Mouse (Mus musculus) forebrain, embryonic 16.5 days (tissue): Measurements from ENCODE around the gene Traf3. TPM values are rescaled to one million over a fixed set of nuclear protein-coding genes. Genes with fewer than 3 reads are reported as not detected.

Experiments
- ATAC-seq: fragments of 200-750 bp; cut with Nextera tagmentation; 2 replicates; pipeline ENCODE4 v1.8.0; 2017; ENCODE audit warnings: mild to moderate bottlenecking, moderate library complexity
- H3K27ac ChIP-seq: fragments of 300-500 bp; sonication (generic); 2 replicates; pipeline ENCODE4 v1.5.1; 2014; ENCODE audit warnings: low read length, control low read depth
- H3K27me3 ChIP-seq: fragments of 300-500 bp; sonication (generic); replicated peaks from 2 replicates; pipeline ENCODE4 v1.6.1; 2014; ENCODE audit warnings: low read length; ENCODE audit not compliant: control insufficient read depth, insufficient read depth
- H3K36me3 ChIP-seq: fragments of 300-500 bp; sonication (generic); 2 replicates; pipeline ENCODE4 v1.6.1; 2014; ENCODE audit not compliant: control insufficient read depth, insufficient read depth
- H3K4me1 ChIP-seq: fragments of 300-500 bp; sonication (generic); replicated peaks from 2 replicates; pipeline ENCODE4 v1.6.1; 2014; ENCODE audit warnings: low read length; ENCODE audit not compliant: control insufficient read depth, insufficient read depth
- H3K4me2 ChIP-seq: fragments of 300-500 bp; sonication (generic); 2 replicates; pipeline ENCODE4 v1.6.1; 2014; ENCODE audit warnings: mild to moderate bottlenecking, low read length, control low read depth
- H3K4me3 ChIP-seq: fragments of 300-500 bp; sonication (generic); replicated peaks from 2 replicates; pipeline ENCODE4 v1.5.1; 2014; ENCODE audit warnings: mild to moderate bottlenecking, low read length, control low read depth
- H3K9ac ChIP-seq: fragments of 300-500 bp; sonication (generic); replicated peaks from 2 replicates; pipeline ENCODE4 v1.6.1; 2014; ENCODE audit warnings: low read depth, low read length, control low read depth
- H3K9me3 ChIP-seq: fragments of 300-500 bp; sonication (generic); 2 replicates; pipeline ENCODE4 v1.6.1; 2016; ENCODE audit warnings: low read length; ENCODE audit not compliant: control insufficient read depth
- WGBS: fragments of 180-500 bp; shearing (Covaris S2); extraction: QIAGEN DNeasy Blood & Tissue Kit; methylation state at CpG from one replicate; pipeline ENCODE4 v1.1.7; 2014; 5-methylcytosine and 5-hydroxymethylcytosine counted together
- polyA plus RNA-seq: library from polyadenylated mRNA; unstranded; fragments of >200 nt; fragmentation: Nextera tagmentation; extraction: Ambion mirVana; gene quantifications from 2 replicates; pipeline ENCODE4 v1.2.1, GENCODE M21; 2015

Gene Traf3
- 14.0 and 15.8 TPM in 2 replicates for polyA plus RNA-seq

DNA sequence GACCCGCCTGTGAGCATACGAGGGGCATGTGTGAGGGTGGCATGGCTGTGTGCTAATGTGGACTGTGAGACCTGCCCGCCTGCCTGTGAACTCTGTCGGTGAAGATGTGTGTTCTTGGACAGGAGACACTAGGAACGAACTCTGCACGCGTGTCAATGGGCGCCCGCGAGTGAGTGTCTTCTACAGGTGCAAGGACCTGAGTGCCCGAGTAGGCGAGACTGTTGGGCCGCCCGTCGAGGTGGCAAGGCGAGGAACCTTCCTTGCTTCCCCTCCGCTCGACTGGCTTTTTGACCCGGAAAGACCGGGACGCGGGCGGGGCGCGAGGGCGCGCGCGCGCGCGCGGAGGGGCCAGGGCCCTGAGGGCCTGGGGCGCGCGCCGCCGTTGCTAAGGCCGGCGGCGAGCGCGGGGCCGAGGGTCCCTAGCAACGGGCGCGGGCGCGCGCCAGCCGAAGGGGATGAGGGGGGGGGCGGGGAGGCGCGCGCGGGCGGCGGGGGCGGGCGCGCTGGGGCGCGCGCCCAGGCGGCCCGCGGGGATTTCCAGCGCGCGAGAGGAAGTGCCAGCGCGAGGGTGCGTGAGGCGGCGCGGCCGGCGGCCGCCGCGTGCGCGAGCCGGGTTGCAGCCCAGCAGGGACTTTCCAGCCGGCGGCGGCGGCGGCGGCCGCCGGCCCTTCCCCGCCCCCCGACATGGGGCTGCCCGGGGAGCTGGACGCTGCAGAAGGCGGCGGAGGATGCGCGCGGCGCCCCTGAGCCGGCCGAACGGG lies at the start of gene Traf3:
Gene Traf3, plus strand, starts transcription at position 540 of the 761 bp plus-strand sequence.
- peak within 1 kb of the TSS; percentile 81 for H3K9ac ChIP-seq
- no peaks in the 10 kb centered on the region for H3K27me3 ChIP-seq
- H3K36me3 ChIP-seq = no peaks in the 10 kb centered on the region
- peak within 1 kb of the TSS; percentile 81 for H3K4me3 ChIP-seq
- no peaks in the 10 kb centered on the region for H3K9me3 ChIP-seq
- ATAC-seq = peak; percentile 10; the same call in 1 of the 2 replicates
- H3K27ac ChIP-seq = peak within 1 kb of the TSS; percentile 90
- 7% methylated on average over 57 of the region's 105 CpGs for WGBS
- H3K4me2 ChIP-seq = peak within 1 kb of the TSS; percentile 91
- H3K4me1 ChIP-seq = peaks cover 57% of the 10 kb centered on the region

DNA sequence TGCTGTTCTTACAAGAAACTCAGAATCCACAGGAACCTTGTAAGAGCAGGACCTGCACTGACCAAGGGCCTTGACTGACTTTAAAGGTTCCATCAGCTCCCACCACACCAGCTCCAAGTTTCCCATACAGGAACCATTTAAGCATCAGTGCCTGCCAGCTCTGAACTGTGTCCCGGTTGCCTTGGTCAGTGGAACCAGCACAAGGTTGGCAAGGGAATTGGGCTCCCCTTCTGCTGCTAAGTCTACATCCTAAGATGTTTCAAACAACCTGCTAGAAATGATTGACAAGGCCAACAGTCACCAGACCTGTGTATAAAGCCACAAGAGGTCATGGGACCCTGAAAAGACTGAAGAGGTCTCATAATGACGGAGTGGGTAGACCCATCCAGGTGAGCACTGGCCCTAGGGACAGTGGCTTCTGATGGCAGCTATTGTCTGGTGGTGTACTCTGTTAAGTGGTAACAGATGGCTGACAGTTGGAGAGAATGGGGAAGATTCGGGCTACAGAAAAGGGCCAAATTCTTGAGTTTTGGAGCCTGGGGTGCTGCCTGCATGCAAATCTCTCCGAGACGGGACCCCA lies 46.6 kb upstream of the Traf3 start:
- Histone ChIP-seq H3K4me2 (no peak overlapping the region), H3K9ac (no peak overlapping the region), H3K4me1 (peaks cover 1% of the 10 kb centered on the region; the same call in 1 of the 2 replicates), H3K9me3 (no peaks in the 10 kb centered on the region), H3K27ac (no peak overlapping the region), H3K4me3 (no peak overlapping the region), H3K36me3 (peaks cover 2% of the 10 kb centered on the region; the same call in 1 of the 2 replicates), H3K27me3 (no peaks in the 10 kb centered on the region)
- no peak for ATAC-seq
- WGBS = 91% methylated on average over 5 of the region's 5 CpGs

DNA sequence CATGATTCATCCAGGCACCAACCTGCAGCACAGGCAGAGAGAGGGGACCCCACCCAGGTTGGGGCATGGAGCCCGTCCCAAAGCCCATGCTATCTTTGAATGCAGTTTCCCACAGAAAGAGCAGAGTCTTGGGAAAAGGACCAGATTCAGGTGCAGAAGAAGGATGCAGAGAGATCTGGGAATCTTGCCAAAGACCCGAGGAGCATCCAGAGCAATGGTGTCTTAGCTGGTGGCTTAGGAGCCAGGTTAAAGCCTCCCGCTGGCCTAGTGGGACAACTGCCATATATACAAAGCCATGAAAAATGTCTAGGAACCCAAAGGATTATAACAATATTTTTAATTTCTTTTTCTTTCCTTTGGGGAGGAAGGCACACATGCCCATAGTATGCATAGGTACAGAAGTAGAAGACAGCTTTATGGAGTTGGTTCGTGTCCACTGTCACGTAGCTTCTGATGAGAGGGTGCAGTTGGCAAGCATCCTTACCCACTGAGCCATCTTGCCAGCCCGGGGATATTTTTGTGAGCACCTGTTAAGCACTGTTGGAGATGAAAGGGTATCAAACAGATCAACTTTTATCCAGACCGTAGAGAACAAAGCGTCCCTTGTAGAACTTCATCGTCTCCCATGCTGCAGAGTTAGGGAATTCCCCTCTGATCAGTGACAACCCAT lies 45.1 kb upstream of the Traf3 start:
- no peak overlapping the region for H3K27ac ChIP-seq
- no peak overlapping the region for H3K4me3 ChIP-seq
- H3K9me3 ChIP-seq = no peaks in the 10 kb centered on the region
- no peak for ATAC-seq
- WGBS = 90% methylated on average over 9 of the region's 9 CpGs
- H3K4me1 ChIP-seq = peaks cover 7% of the 10 kb centered on the region; the same call in 1 of the 2 replicates
- no peak overlapping the region for H3K9ac ChIP-seq
- H3K27me3 ChIP-seq = no peaks in the 10 kb centered on the region
- H3K36me3 ChIP-seq = peaks cover 2% of the 10 kb centered on the region; the same call in 1 of the 2 replicates
- no peak overlapping the region for H3K4me2 ChIP-seq

DNA sequence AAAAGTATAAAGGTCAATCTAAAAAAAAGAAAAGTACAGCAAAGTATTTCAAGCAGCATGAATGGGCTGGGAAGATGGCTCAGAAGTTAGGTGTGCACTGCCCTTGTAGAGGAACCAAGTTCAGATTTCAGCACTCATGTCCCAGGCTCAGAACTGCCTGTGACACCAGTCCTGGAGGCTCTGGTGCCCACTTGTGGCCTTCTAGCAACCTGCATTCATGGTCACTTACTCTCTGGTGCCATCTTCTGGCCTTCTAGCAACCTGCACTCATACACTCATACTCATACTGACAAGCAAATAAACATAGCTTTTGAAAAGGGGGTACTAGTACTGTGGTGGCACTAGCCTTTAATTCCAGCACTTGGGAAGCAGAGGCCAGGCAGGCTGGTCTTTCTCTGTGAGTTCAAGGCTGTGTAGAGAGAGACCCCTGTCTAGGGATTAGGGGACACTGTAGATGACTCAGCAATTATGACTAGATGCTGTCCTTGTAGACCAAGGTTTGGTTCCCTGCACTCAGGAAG lies 43.8 kb upstream of the Traf3 start:
- no peak overlapping the region for H3K9ac ChIP-seq
- no peaks in the 10 kb centered on the region for H3K9me3 ChIP-seq
- no peak overlapping the region for H3K27ac ChIP-seq
- H3K4me1 ChIP-seq = peaks cover 7% of the 10 kb centered on the region; the same call in 1 of the 2 replicates
- no peaks in the 10 kb centered on the region for H3K27me3 ChIP-seq
- no peak overlapping the region for H3K4me3 ChIP-seq
- no peak for ATAC-seq
- no peaks in the 10 kb centered on the region for H3K36me3 ChIP-seq
- no peak overlapping the region for H3K4me2 ChIP-seq

DNA sequence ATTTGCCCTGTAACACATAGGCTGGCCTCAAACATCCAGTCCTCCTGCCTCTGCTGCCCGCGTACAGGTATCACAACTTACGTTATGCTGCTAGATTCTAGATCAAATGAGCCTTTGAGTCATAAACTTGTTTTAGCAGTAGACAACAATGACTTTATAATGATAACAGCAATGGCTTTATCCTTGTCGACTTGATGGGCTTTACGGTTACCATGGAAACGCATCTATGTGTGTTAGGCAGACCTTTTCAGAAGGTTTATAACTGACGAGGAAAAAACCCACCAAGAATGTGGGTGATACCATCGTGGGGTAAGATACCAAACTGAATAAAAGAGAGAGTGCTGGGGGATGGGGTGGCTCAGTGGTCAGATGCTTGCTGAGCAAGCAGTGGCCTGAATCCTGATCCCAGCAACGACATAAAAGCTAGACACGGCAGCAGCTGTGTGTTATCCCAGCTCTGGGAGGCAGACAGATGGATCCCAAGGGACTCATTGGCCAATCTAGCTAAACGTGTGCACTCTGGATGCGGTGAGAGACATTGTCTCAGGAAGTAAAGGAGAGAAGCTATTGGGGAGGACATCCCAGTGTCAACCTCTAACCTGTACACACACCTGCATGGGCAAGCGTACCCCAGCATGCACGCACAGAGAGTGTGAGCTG lies 41.4 kb upstream of the Traf3 start:
- H3K27me3 ChIP-seq = no peaks in the 10 kb centered on the region
- no peaks in the 10 kb centered on the region for H3K9me3 ChIP-seq
- peaks cover 7% of the 10 kb centered on the region; the same call in 1 of the 2 replicates for H3K4me1 ChIP-seq
- peak overlapping the region; percentile 17; the same call in 1 of the 2 replicates for H3K27ac ChIP-seq
- H3K36me3 ChIP-seq = no peaks in the 10 kb centered on the region
- H3K4me2 ChIP-seq = no peak overlapping the region
- H3K4me3 ChIP-seq = no peak overlapping the region
- 66% methylated on average over 14 of the region's 14 CpGs for WGBS
- ATAC-seq = no peak
- no peak overlapping the region for H3K9ac ChIP-seq

DNA sequence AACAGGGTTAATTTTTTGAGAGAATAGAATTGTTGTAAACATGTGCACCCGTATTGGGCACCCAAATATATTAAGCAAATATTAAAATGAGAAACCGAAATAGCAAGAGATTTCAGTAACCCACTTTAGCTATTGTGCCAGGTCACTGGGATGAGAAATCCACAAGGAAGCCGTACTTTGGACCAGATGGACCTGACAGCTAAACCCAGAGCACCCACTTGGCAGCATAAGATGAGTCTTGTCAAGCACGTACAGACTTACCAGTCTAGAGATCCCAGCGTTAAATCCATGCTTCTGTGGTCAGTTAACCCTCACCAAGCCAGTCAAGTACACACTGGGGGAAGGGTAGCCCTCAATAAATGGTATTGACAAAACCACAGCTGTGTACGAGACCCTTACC lies 40.5 kb upstream of the Traf3 start:
- no peak overlapping the region for H3K4me3 ChIP-seq
- no peak overlapping the region for H3K27ac ChIP-seq
- peaks cover 7% of the 10 kb centered on the region; the same call in 1 of the 2 replicates for H3K4me1 ChIP-seq
- no peaks in the 10 kb centered on the region for H3K27me3 ChIP-seq
- no peak overlapping the region for H3K4me2 ChIP-seq
- no peak for ATAC-seq
- no peaks in the 10 kb centered on the region for H3K9me3 ChIP-seq
- WGBS = 70% methylated on average over 6 of the region's 6 CpGs
- H3K9ac ChIP-seq = no peak overlapping the region
- H3K36me3 ChIP-seq = no peaks in the 10 kb centered on the region

DNA sequence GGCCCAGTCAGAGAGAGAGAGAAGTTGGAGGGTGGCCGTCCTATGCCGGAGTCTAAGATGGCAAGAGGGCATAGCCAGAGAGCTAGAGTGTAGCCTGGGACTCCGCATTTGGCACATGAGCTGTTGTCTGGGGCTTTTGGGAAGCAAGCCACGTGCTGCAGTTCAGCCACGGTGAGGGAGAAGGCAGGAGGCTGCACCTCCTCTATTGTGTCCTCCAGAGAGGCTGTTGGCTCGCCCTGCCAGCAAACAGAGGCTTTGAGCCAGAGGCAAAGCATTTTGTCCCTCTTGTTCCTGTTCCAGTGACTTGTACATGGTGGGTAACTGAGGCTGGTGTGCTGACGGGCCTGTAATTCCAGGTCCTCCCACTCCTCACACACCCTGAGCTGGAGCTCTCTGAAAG lies 32.0 kb upstream of the Traf3 start:
- H3K4me3 ChIP-seq = no peak overlapping the region
- no peaks in the 10 kb centered on the region for H3K9me3 ChIP-seq
- peaks cover 17% of the 10 kb centered on the region for H3K4me1 ChIP-seq
- no peak overlapping the region for H3K4me2 ChIP-seq
- H3K9ac ChIP-seq = no peak overlapping the region
- ATAC-seq = peak; percentile 32; the same call in 1 of the 2 replicates
- H3K27ac ChIP-seq = peak overlapping the region; percentile 89
- H3K27me3 ChIP-seq = no peaks in the 10 kb centered on the region
- no peaks in the 10 kb centered on the region for H3K36me3 ChIP-seq
- 62% methylated on average over 7 of the region's 7 CpGs for WGBS

DNA sequence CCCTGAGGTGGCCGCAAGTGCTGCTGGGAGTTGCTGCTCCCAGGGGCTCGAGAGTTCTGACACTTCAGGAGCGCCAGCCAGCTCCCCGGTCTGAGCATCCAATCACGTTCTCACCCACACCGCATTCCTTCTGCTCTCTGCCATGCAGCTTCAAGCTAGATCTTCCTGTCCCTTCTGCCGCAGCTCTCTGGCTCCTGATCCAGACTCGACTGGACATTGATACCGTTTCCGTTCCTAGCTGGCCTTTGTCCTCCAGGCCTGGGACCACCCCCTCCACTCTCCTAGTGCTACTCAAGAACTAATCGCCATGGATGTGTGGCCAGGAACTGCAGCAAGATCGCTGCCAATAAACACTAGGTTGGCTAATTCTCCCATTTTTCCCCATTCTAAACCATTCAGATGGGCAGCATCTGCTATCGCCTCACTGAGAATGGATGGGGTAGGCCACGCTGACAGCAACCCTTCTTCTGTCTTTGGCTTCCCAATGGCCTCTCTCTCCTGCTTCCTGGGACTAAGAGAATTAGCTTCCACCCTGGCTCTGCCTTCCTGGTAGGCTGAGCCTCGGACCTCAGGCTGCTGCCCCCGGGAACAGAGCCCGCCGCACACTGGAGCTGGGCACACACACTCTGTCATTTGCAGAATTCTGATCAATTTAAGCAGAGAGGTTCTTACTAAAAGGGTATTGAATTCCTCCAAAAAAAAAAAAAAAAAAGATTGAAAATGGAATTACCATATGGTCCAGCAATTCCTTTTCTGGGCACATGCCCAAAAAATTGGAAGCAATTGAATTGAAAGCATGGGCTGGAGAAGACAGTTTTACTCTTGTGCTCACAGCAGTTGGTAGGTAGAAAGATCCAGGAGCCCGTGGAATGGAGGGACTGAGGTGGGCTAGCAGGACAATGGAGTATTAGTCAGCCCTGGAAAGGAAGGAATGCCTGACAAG lies 31.1 kb upstream of the Traf3 start:
- H3K9ac ChIP-seq = no peak overlapping the region
- no peaks in the 10 kb centered on the region for H3K36me3 ChIP-seq
- no peaks in the 10 kb centered on the region for H3K9me3 ChIP-seq
- peaks cover 17% of the 10 kb centered on the region for H3K4me1 ChIP-seq
- WGBS = 42% methylated on average over 19 of the region's 19 CpGs
- peak overlapping the region; percentile 89 for H3K27ac ChIP-seq
- no peak overlapping the region for H3K4me2 ChIP-seq
- H3K27me3 ChIP-seq = no peaks in the 10 kb centered on the region
- peak; percentile 70 for ATAC-seq
- H3K4me3 ChIP-seq = no peak overlapping the region
